14 mouse cellular contexts compared by ENCODE assay signal in the genomic region with DNA sequence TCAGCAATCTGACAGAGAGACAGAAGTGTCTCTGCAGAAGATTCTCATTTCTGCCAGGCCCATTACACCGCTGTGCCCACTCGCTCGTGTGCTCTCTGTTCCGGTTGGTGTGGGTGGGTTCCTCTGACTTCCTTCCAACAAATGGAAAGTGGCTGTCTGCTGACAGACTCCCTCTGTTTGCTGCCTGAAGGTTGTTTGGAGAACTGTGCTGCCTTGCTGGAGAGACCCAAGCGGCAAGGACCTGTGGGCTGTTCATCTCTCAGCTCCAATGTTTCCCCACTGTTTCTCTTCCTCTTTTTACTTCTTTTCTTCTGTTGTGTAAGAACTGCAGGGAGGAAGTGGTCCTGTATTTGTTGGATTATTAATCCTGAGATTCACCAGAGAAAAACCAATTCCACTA. TPM values are rescaled to one million over a fixed set of nuclear protein-coding genes. Genes with fewer than 3 reads are reported as not detected.
DNase-seq lines count a peak whose midpoint lies in the region; ATAC-seq and TF ChIP-seq lines count a peak whose summit lies in the region.
"Had no signal": no experiment of that assay in that cellular context is flagged by ENCODE, and none has a peak within 500 bp of the region (broad histone marks: within the 10 kb centered on the region; RNA-seq: fewer than 3 reads in every experiment).

No protein-coding gene starts in this region.

- peak; percentile 15 for DNase-seq in gastrocnemius, postnatal 25 days
- no peak for DNase-seq in gastrocnemius, postnatal 10 days
- peak; percentile 15 to 17 for DNase-seq in spleen, postnatal 36 days (ENCODE audit: low spot score in 2 of 2)
- DNase-seq in spleen, postnatal 4 days (ENCODE audit: low spot score in 2 of 2) = no peak
- peak; percentile 47 for DNase-seq in lung, postnatal 25 days (ENCODE audit: low spot score)
- no peak for DNase-seq in liver, postnatal 0 days
- DNase-seq in adrenal gland, postnatal 36 days = no peak
- no peak for DNase-seq in embryo, embryonic 10 days (ENCODE audit: low spot score)
- DNase-seq: adrenal gland, postnatal 25 days; cerebellum, postnatal 14 days; gastrocnemius, adult 2 months; retina, postnatal 1 day had no signal

- no peak for ATAC-seq in liver, postnatal 0 days
- ATAC-seq: intestine, embryonic 16.5 days had no signal

- H3K4me2 ChIP-seq in liver, postnatal 0 days (ENCODE audit: low read depth, low read length) = no peak overlapping the region

- no peak for TF ChIP-seq CTCF in liver, postnatal 0 days (IDR thresholded peaks at IDR 0.05; ENCODE audit: low read depth)

- H3K4me1 ChIP-seq in liver, postnatal 0 days (ENCODE audit: insufficient read depth) = no peaks in the 10 kb centered on the region

- no peak for TF ChIP-seq EP300 in liver, postnatal 0 days (IDR thresholded peaks at IDR 0.05; ENCODE audit: low read depth)

- H3K36me3 ChIP-seq in liver, postnatal 0 days (replicated peaks; ENCODE audit: insufficient read depth, low read length) = no peaks in the 10 kb centered on the region

- WGBS in liver, postnatal 0 days (ENCODE audit: insufficient replicate concordance) = 68% methylated on average over 5 of the region's 5 CpGs

- H3K27ac ChIP-seq in liver, postnatal 0 days (ENCODE audit: low read depth) = no peak overlapping the region
- H3K27ac ChIP-seq: gastrocnemius, adult 2 months had no signal

- no peak overlapping the region for H3K4me3 ChIP-seq in liver, postnatal 0 days (ENCODE audit: low read depth, low read length)
- H3K4me3 ChIP-seq: gastrocnemius, adult 2 months; myocyte had no signal

- no peak overlapping the region for H3K9ac ChIP-seq in liver, postnatal 0 days (replicated peaks)

- H3K27me3 ChIP-seq in liver, postnatal 0 days (ENCODE audit: insufficient read depth, low read length) = no peaks in the 10 kb centered on the region

- H3K9me3 ChIP-seq in liver, postnatal 0 days (ENCODE audit: low read length) = no peaks in the 10 kb centered on the region

RNA-seq across cellular contexts. Expression of gene Mcub, which starts 21.6 kb away (rescaled TPM):
- total RNA-seq in gastrocnemius, postnatal 25 days (2021) = 1 to 10 TPM; 1.0 to 1.4 TPM
- total RNA-seq in gastrocnemius, postnatal 10 days (2021) = 1 to 10 TPM in 1 of 2 experiments, under 1 TPM in 1; 0.95 to 1.2 TPM
- polyA plus RNA-seq in liver, postnatal 0 days (2015; fragmentation: Nextera tagmentation; extraction: Ambion mirVana) = 7.8 and 7.9 TPM in 2 replicates
- total RNA-seq in adrenal gland, postnatal 36 days (2021) = 10 to 100 TPM in 1 of 2 experiments, 1 to 10 TPM in 1; 8.9 to 11.7 TPM

RNA-seq across cellular contexts. Expression of gene Casp6, which starts 47.1 kb away (rescaled TPM):
- 1 to 10 TPM; 3.2 to 3.6 TPM for total RNA-seq in gastrocnemius, postnatal 25 days (2021)
- total RNA-seq in gastrocnemius, postnatal 10 days (2021) = 1 to 10 TPM; 5.6 to 8.2 TPM
- 31.6 and 34.4 TPM in 2 replicates for polyA plus RNA-seq in liver, postnatal 0 days (2015; fragmentation: Nextera tagmentation; extraction: Ambion mirVana)
- 10 to 100 TPM; 28.3 to 44.9 TPM for total RNA-seq in adrenal gland, postnatal 36 days (2021)

Comparison
In these comparisons a context has a peak if more than half of its experiments do, and no peak if none do; other contexts are left out.
1. DNase-seq: peak in gastrocnemius, postnatal 25 days (single experiment), spleen, postnatal 36 days (2 of 2) and lung, postnatal 25 days (single experiment); none in gastrocnemius, postnatal 10 days (single experiment), spleen, postnatal 4 days (0 of 2), liver, postnatal 0 days (single experiment), adrenal gland, postnatal 36 days (0 of 2) and embryo, embryonic 10 days (single experiment).
2. RNA of gene Mcub, which starts 21.6 kb away (total RNA-seq): 8.9 to 11.7 TPM in adrenal gland, postnatal 36 days; 1.0 to 1.4 TPM in gastrocnemius, postnatal 25 days and 0.95 to 1.2 TPM in gastrocnemius, postnatal 10 days; every median in the first group is over 4 times any median in the second.